Mouse (Mus musculus): ENCODE results near the gene Tvp23a.

The Tvp23a gene

DNA sequence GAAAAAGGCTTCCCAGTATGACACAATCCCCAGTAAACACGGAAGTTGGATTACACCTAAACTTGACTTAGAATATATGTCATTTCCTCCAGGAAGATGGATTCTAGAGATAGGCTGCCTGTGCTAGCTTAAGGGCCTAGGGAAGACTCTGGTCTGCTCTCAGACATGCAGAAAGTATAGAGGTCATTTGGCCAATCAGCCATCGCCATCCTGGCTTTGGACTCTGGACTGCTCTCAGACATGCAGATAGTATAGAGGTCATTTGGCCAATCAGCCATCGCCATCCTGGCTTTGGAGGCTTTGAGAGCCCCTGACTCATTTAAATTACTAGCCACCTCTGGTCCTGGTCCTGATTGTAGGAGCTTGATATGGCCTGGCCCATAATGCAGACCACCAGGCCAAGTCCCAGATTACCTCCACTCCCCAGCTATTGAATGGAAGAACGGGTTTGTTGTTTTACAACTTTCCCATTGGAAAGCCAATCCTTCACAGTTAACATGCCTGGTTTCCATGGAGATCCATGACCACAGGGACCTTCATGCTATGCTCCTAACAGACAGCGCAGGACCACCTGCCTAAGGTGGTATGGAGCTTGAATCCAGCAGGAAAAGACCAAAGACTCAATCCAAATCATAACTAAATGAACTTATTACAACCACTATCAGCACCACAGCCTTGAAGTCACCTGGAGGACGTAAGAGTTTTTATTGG is 6.9 kb upstream of the Tvp23a start:
- DNase-seq (ENCODE audit: low spot score): peak; percentile 62

DNA sequence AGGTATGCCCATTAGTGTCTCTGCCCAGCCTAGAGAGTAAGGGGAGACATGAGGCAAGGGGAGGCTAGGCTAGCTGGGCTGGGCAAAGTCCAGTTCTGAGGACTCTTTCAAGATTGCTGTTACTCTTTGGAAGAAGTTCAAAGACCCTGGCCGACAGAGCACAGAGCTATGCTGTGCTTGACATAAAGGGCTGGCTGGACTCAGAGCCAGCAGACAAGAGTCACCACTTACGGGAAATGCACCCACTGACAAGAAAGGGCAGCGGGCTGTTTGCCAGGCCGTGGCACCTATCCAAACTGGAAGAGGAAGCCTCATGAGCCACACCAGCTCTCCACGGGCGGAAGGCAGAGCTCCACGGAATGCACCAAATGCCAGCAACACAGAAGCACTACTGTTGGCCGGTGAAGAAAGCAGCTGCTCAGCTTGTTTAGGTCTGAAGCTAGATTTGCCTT is 5.3 kb upstream of the Tvp23a start:
- DNase-seq (ENCODE audit: low spot score): peak; percentile 60

DNA sequence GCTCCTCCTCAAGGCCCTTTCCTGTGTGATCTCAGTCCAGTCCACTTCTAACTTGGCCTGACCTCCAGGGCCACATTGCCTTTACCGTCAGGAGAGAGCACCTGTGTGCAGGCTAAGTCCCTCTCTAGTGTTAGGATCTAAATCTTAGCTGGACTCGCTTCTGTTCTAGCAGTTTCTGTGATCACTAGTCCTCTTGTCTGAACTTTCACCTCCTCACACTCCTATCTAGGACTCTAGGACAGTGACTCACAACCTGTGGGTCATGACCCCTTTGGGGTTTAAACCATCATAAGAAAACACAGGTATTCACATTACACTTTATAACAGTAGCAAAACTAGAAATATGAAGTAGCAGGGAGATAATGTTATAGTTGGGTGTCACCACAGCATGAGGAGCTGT is 4.7 kb upstream of the Tvp23a start:
- DNase-seq (ENCODE audit: low spot score): peak; percentile 52

DNA sequence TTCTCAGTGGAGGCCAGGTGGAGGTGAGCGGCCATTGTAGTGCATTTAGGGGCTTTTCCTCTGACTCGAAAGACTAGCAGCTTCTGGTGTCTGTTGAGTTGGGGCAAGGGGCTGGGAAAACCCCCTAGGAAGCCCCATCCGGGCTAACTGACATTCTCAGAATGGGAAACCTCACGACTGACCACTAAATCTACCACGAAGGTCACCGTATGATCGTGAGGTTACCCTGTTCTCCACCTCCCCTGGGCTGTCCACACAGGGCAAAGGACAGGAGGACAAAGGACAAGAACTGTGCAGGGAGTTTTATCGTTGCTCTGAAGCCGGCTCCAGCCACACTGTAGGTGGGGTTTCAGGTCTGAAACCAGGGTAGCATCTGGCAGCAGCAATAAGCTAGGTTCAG is 1.8 kb upstream of the Tvp23a start:
- peak; percentile 69 for DNase-seq (ENCODE audit: low spot score)

DNA sequence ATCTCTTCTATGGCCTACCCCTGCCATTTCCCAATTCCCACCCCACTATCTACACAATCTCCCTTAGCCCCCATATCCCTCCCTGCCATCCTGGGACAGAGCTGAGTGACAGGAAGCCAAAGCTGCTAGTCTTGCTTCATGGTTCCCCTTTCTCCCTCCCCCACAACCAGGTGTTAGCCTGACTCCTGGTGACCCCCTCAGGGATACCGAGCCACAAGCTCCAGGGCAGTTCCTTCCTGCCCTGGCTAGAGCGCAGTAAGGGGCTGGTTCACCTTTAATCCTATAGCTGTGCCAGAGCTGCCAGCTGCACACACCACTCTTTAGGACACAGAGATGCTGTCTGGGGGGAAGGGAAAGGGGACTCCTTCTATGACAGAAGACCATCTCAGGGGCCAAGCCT is 619 bp upstream of the Tvp23a start:
- no peak for DNase-seq (ENCODE audit: low spot score)

DNA sequence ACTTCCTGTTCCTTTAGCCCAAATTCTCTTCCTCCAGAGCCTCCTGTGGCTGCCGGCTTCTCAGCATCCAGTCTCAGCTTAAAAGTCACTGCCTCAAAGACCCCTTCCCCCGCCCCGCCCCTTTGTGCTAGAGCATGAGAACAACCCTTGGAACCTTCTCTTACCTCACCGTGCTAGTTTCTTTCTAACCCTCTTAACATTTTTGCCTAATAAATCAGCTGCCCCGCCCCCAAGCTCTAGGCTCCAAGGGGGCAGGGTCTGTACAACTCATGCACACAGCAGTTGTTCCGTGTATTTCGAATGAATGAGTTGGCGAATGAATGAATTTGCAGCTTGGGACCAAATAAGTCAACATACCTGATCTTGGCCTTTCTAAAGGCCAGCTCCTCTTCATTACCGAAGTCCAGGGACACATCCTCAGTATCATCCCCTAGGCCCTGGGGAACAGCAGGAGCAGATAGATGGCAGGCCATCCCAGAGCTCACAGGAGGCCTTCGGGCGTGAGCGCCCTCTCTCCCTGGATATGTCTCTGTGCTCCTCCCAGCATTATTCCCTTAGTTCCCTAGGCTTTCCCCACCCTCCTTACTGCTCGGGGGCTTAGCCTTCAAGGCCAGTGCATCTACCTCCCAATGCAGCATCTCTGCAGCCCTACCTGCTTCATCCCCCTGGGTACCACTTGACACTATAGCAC is 444 bp downstream of the Tvp23a start:
- DNase-seq (ENCODE audit: low spot score): no peak

DNA sequence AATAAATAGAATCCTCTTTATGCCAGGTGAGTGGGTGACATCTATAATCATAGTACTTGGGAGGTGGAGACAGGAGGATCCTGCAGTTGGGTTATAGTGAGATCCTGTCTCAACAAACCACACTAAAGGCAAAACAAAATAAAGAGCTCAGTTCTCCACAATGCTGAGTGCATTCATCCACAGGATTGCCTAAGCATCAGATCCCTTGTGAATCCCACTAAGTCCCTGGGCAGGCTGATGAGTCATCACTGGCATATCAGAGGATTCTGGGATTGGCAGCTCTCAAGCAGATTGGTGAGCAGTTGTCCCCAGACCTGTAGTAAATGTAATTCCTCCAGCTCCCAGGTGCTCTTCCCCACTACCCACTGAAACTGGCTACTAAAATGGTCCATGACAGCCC is 3.4 kb downstream of the Tvp23a start:
- DNase-seq (ENCODE audit: low spot score): no peak

DNA sequence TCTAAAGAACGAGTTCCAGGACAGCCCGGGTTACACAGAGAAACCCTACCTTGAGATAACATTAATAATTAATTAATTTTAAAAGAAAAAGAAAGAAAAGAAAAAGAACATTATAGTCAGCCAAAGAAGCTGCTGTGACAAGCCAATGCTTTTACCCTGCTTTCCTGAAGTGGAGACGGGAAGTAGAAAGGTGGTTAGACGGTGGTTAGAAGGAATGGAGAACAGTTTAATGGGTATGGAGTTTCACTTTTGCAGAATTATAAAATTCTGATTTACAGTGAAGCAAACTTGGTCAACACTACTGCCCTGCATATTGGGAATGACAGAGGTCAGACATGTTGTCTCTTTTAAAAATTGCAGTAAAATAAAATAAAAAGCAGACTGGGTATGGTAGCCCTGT is 5.4 kb downstream of the Tvp23a start:
- no peak for DNase-seq (ENCODE audit: low spot score)

DNA sequence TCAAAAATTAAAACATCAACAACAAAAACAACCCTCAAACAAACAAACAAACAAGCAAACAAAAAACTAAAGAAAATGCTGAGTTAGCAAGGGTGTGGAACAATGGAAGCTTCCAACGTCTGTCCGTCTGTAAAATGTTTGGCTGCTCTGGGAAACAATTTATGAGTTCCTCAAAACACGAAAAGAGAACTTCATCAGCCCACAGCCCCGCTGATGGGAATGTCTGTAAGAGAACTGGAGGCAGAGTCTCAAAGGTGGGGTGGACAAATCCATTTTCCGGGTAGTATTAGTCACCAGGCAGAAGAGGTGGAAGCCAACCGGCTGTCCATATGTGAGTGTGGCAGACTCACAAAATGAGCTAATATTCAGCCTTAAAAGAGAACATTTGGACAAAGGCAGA is 5.8 kb downstream of the Tvp23a start:
- DNase-seq (ENCODE audit: low spot score): no peak

DNA sequence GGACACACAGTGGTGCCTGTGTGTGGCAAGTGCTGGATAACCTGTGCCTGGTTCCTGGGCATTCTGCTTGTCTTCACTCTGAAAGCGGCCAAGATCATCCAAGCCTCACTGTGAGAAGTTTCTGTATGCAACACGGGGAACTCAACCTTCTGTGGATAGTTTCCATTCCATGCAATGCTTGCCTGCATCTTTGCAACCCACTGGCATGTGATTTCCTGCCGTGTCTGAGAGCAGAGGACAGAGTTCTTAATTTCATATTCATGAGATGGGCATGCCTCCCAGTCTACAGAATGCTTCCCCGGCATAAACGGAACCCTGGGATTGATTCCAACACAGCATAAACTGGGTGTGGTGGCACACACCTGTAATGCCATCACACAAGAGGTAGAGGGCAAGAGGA is 9.1 kb downstream of the Tvp23a start:
- no peak for DNase-seq (ENCODE audit: low spot score)

DNA sequence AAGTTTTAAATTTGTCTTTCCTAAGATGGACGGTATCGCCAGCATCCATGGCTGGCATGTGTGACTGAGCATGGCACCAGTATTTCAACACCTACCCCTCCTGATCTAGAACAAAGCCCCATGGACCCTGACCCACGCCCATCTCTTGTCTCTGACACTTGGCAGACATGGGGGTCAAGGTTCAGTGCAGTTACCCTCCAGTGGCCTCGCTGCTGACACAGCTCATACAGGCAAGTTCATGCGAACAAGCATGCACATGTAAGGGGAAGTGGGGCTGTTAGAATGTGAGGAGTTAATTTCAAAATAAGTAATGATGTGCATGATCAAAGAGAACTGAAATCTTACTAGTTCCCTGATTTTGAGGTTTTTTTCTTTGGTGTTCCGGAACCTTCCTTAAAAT is 11.0 kb downstream of the Tvp23a start:
- peak; percentile 55 for DNase-seq (ENCODE audit: low spot score)

DNA sequence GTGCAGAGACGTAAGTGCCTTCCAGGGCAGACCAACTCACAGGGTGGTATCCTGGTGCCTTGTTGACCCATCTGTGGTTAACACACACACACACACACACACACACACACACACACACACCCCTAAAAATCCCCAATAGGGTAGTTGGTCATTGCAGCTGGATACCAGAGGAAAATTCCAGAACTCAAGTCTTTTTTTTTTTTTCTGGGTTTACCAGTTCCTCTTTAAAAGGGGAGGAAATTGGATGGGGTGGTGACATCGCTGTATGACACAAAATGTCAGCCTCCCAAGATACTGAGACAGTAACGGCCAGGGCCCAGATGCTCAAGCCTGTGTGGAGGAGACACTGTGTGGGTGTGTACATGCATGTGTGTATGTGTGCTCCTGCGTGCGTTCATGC is 13.8 kb downstream of the Tvp23a start:
- no peak for DNase-seq (ENCODE audit: low spot score)

DNA sequence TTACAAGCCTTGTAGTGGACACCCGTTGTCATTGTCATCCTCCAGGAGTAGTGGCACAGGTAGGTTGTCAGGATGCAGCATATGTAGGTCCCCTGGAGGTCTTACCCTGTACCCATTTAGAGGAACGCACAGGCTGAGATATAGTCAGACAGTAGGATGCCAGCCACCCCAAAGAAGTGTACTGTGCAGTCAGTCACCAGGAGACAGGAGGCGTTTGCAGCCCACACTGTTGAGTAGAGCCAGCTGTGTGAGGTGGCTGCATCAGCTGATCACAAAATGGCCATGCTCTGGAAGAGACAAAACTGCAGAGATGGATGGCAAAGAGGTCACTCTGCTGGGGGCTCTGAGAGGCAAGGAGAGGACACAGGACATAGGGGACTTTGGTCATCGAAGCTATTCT is 14.8 kb downstream of the Tvp23a start:
- DNase-seq (ENCODE audit: low spot score): no peak

DNA sequence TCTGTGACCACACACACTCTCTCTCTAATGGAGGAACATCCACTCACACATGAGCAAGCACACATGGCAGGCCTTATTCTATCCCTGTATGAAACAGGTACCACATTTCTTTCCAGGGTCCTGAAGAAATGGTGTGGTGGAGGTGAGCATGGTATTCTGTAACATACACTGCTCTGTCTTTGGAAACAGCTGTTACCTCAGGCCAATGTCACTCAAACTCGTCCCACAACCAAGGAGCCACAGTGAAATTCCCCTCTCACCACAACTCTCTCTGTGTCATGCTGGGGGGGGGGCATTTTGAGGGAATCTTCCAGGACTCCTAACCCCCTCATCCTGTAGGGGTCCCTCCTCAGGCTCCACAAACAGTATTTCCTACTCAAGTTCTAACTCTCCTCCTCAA is 15.3 kb downstream of the Tvp23a start:
- no peak for DNase-seq (ENCODE audit: low spot score)

DNA sequence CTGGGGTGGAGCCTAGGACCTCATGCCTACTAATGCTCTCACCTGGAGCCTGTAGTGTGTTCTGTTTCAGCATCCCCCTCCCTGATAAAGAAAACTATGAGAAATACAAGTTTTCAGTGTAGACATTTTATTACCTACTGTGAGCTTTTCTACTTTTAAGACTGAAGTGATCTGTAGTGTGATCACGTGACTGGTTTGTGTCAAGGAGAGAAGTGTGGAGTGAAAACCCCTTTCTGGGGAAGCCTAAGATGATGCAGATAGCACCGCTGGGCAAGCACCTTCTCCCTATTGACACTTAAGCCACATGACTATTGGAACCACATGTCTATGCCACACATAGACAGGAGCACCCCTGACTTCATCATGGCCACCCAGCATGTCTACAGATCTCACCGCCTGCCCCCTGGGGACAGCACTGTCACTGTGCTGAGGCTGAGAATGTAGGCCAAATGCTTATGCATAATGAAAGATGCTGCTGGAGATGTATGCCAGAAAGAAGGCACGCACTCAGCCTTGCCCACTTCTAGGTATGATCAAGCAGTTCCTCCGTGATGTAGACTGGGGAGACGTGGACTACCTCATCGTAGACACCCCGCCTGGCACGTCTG is 26.6 kb downstream of the Tvp23a start:
- DNase-seq (ENCODE audit: low spot score): no peak

DNA sequence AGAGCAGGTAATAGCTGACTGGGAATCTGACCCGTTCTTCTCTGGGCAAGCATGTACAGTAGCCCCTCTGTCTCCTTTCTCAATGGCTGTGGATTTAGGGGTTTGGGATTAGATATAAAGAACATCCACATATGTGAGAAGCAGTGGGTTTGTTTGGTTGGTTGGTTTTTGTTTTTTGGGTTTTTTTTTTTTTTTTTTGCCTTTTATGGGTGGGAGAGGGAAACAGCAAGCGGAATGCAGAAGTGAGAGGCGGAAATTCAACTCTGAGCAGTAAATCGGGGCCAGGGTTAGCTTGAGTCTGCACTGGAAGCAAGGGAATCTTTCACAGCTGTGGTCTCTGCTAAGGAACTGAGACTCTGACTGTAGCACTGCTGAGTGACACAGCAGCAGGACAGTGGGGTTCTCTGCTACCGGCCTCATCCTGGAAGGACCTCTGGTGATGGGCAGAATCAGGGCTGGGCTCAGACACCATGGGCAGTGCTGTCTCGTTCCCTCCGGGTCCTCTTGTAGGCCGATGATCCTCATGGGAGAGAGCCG is 29.4 kb downstream of the Tvp23a start:
- DNase-seq (ENCODE audit: low spot score): no peak

DNA sequence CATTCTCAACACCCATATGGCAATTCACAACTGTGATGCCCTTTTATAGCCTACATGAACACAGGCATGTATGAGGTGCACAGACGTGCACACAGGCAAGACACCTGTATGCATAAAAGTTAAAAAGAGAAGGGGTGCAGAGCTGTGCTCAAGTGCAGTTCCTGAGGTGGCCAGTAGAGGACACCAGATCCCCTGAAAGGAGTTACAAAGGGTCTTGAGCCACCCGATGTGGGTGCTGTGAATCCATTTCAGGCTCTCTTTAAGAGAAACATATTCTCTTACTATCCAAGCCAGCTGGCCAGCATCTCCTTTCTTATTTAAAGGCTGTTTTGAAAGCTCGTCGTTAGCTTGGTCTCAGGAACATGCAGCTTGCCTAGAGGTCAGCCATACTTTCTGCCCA is 30.3 kb downstream of the Tvp23a start:
- no peak for DNase-seq (ENCODE audit: low spot score)

DNA sequence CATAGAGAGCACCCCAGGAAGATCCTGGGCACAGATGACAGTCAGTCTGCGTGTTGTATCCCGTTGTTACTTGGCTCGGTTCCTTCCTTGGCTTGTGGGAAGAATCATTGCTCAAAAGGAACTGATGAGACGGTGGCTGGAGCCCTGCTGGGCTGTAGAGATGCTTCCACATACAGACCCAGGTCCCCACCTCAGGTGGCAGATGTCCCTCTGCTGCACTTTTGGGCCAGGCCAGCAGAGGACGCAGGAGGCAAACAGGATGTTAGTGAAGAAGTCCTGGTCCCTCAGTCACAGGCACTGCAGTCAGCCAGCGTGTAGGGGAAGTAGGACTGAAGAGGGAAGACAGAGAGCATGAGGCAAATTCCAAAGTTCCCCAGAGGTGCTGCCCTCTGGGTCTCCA is 31.2 kb downstream of the Tvp23a start:
- DNase-seq (ENCODE audit: low spot score): no peak

DNA sequence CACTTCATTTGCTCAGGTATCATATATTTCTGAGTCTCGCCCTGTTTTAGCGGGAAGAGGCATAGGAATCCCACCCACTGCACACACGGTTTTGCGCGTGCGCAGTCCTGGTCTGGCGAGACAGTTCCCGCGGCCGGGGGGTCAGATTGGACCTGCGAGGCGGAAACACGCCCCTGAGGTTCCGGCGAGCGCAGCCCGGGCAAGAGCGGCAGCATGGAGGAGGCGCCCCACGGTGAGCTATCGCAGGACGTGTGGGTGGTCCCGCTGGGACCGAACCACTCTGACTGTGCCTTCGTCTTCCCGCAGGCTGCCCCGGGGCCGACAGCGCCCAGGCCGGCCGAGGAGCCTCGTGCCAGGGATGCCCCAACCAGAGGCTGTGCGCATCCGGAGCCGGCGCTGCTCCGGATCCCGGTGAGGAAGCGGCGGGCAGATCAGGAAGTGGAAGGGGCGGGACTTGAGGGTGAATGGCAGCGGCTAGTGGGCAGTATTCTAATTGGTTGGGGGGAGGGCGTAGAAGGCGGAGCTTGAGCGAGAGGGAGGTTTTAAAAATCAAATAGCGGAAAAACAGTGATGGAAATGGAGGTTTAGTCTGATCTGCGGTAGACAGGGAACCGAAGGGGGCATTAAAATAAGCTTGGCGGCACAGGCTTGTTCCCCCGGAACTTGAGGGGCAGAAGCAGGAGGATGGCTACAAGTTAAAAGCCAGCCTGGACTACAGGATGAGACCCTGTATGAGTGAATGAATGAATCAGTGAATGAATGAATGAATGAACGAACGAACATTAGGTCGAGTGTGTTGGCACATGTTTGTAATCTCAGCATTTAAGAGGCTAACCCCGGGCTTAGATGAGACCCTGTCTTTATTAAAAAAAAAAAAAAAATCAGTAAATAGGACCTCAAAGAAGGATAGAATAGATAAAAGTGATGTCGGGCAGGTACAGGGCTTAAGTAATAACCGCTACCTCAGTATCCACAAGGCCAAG is 35.1 kb downstream of the Tvp23a start, which contains the start of gene Nubp1:
Nubp1 (plus strand) TSS at position 185 of the 983 bp plus-strand sequence.
- DNase-seq (ENCODE audit: low spot score): peak; percentile 98

DNA sequence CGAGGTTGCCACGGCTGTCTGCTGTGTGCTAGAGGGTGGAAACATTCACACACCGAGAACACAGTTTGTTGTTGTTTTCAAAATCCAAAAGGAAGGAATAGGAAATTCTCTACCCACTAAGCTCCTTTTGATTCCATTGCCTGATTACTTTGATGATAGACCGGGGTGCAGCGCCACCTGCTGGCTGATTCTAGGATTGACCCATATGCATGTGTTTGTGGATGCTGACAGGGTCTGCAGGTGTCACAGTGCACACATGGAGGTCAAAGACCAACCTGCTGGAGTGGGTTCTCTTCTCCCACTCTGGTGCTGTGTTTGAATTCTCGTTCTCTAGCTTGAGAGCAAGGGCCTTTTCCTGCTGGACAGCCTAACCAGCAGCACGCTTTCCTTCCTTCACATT is 48.0 kb downstream of the Tvp23a start:
- DNase-seq (ENCODE audit: low spot score): peak; percentile 78

DNA sequence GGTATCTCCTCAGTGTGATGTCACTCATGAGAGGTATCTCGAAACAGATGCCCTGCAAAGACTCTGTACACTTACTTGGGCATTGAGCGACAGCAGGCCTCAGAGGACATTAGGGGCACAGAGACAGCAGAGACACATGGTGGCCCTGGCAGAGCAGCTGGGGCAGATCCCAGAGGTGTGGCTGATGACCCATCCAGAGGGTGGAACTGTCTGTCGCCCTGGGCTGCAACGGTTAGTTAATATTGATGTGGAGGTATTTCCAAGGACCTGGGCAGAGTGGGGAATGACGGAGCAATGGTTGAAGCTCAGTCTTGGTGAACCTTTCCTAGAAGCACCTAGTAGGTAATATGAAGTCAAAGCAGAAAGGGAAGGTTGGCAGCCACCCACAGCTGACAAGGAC is 48.4 kb downstream of the Tvp23a start:
- DNase-seq (ENCODE audit: low spot score): no peak
